Mouse (Mus musculus): ENCODE measurements around the gene Chn1.

DNA sequence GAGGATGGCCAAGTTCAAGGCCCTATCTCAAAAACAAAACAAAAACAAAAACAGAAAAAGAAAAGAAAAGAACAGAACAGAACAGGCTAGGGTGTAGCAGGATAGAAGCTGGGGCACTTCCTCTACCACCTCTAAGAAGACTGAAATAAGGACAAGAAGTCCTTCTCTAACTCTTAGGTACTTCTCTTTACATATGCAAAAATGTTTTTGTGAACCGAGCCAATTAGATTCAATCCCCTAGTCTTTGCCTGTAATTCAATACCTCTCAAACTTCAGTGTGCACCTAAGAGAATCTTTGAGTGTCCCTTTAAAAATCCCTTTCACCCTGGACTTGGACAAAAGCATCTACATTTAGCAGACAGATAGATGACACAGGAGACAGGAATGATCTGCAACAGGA, 2.2 kb downstream of the Chn1 start:
- TF ChIP-seq CTCF (IDR thresholded peaks at IDR 0.05; ENCODE audit: control insufficient read depth, insufficient read depth, insufficient replicate concordance, low read depth, low read length) (no peak), POLR2A (IDR thresholded peaks at IDR 0.05; ENCODE audit: control insufficient read depth, low read depth, low read length) (no peak)
